Mouse (Mus musculus) bone marrow macrophage, adult 2 months (primary cell): ENCODE results near the gene Siva1.

Experiments used
- CTCF ChIP-seq: IDR thresholded peaks from 2 replicates; pipeline ENCODE4 v1.5.1; 2012; ENCODE audit warnings: low read depth, mild to moderate bottlenecking, low read length, moderate library complexity
- POLR2A ChIP-seq: IDR thresholded peaks from 2 replicates; pipeline ENCODE4 v1.6.1; 2012; ENCODE audit warnings: mild to moderate bottlenecking, low read depth, low read length, borderline replicate concordance

DNA sequence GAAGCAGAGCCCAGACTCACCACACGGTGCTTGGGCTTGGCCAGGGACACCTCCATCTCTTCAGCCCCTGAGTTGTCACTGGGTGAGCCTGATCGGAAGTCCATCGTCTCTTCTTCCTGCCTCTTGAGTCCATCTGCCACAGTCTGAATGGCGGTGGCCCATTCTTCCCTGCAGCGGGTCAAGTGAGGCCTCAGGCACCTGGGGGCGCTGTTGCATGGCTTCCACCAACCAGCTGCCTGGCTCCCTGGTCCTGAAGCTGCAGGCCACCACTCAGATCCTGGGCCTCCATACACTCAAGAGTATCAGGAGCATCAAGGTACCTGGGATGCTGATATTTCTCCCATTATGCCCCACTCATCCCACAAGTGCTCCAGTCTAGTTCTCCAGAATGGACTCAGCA is 14.6 kb downstream of the Siva1 start:
- TF ChIP-seq POLR2A (no peak), CTCF (0 out of 2 replicates have a peak, but pooled peaks have one; percentile 21)
